15 mouse cellular contexts compared by ENCODE assay signal in genomic region chr3:34660542-34661290, GRCm38 (mm10). TPM values are rescaled to one million over a fixed set of nuclear protein-coding genes. Genes with fewer than 3 reads are reported as not detected.
DNase-seq lines count a peak whose midpoint lies in the region; ATAC-seq and TF ChIP-seq lines count a peak whose summit lies in the region.
"Had no signal": no experiment of that assay in that cellular context is flagged by ENCODE, and none has a peak within 500 bp of the region (broad histone marks: within the 10 kb centered on the region; RNA-seq: fewer than 3 reads in every experiment).

No protein-coding gene starts in this region.

- no peaks in the 10 kb centered on the region for H3K9me3 ChIP-seq in ES-Bruce4 (replicated peaks; ENCODE audit: control insufficient read depth, insufficient read depth, low read length, poor library complexity, severe bottlenecking)
- no peaks in the 10 kb centered on the region for H3K9me3 ChIP-seq in forebrain, embryonic 10.5 days
- no peaks in the 10 kb centered on the region for H3K9me3 ChIP-seq in hindbrain, embryonic 15.5 days
- no peaks in the 10 kb centered on the region for H3K9me3 ChIP-seq in neural tube, embryonic 12.5 days
- H3K9me3 ChIP-seq: liver, embryonic 12.5 days had no signal

- ATAC-seq in hindbrain, embryonic 15.5 days (ENCODE audit: low FRiP score, low read depth): no peak; the same call in 1 of the 2 replicates
- no peak for ATAC-seq in neural tube, embryonic 12.5 days (ENCODE audit: low FRiP score, low read depth)
- ATAC-seq: liver, embryonic 12.5 days had no signal

- TF ChIP-seq POLR2A in ES-Bruce4 (IDR thresholded peaks at IDR 0.05; ENCODE audit: insufficient read depth, low read length): no peak

- no peak for TF ChIP-seq CTCF in ES-Bruce4 (IDR thresholded peaks at IDR 0.05; ENCODE audit: low read depth, low read length)

- intact Hi-C loops in gastrocnemius, postnatal 14 days (cut with DNase I; ENCODE audit: low total_unique reads): no loop called here

- peaks cover 4% of the 10 kb centered on the region for H3K4me1 ChIP-seq in ES-Bruce4 (ENCODE audit: control insufficient read depth, insufficient read depth, low read length)
- H3K4me1 ChIP-seq in forebrain, embryonic 10.5 days: peaks cover 100% of the 10 kb centered on the region
- H3K4me1 ChIP-seq in hindbrain, embryonic 15.5 days (replicated peaks): peaks cover 14% of the 10 kb centered on the region
- H3K4me1 ChIP-seq in neural tube, embryonic 12.5 days: peaks cover 48% of the 10 kb centered on the region

- TF ChIP-seq EP300 in ES-Bruce4 (IDR thresholded peaks at IDR 0.05; ENCODE audit: insufficient read depth, low read depth, low read length): no peak

- peak; percentile 46 for DNase-seq in forebrain, embryonic 10.5 days (ENCODE audit: extremely low spot score, low spot score)
- no peak for DNase-seq in gastrocnemius, postnatal 14 days
- DNase-seq in kidney, postnatal 14 days: no peak
- no peak for DNase-seq in ovary, postnatal 10 days (ENCODE audit: low spot score)
- DNase-seq in gastrocnemius, adult 18-20 months (ENCODE audit: low spot score): no peak
- DNase-seq: adrenal gland, postnatal 36 days; cerebellum, adult 11-12 months; heart, postnatal 10 days; kidney, postnatal 36 days; thymus, adult 18-20 months had no signal

- H3K27me3 ChIP-seq in ES-Bruce4 (ENCODE audit: control insufficient read depth, insufficient read depth, low read length, poor library complexity, severe bottlenecking): no peaks in the 10 kb centered on the region
- H3K27me3 ChIP-seq in forebrain, embryonic 10.5 days (ENCODE audit: poor library complexity, severe bottlenecking): peaks cover 99% of the 10 kb centered on the region
- peaks cover 46% of the 10 kb centered on the region for H3K27me3 ChIP-seq in hindbrain, embryonic 15.5 days
- peaks cover 21% of the 10 kb centered on the region for H3K27me3 ChIP-seq in neural tube, embryonic 12.5 days (replicated peaks)

- H3K9ac ChIP-seq in ES-Bruce4 (ENCODE audit: low read depth, poor library complexity, severe bottlenecking): 0 out of 2 replicates have a peak overlapping the region, but pooled peaks have one; percentile 6
- no peak overlapping the region for H3K9ac ChIP-seq in hindbrain, embryonic 15.5 days
- H3K9ac ChIP-seq in neural tube, embryonic 12.5 days: peak overlapping the region; percentile 54; the same call in 1 of the 2 replicates
- H3K9ac ChIP-seq: liver, embryonic 12.5 days had no signal

- no peak overlapping the region for H3K4me3 ChIP-seq in ES-Bruce4 (ENCODE audit: low read depth, low read length)
- H3K4me3 ChIP-seq in forebrain, embryonic 10.5 days: peak overlapping the region; percentile 79
- H3K4me3 ChIP-seq in hindbrain, embryonic 15.5 days: no peak overlapping the region
- peak overlapping the region; percentile 11; the same call in 1 of the 2 replicates for H3K4me3 ChIP-seq in neural tube, embryonic 12.5 days
- H3K4me3 ChIP-seq: liver, embryonic 12.5 days had no signal

- H3K27ac ChIP-seq in ES-Bruce4 (ENCODE audit: insufficient read depth, low read length): no peak overlapping the region
- peak overlapping the region; percentile 99 for H3K27ac ChIP-seq in forebrain, embryonic 10.5 days
- H3K27ac ChIP-seq in hindbrain, embryonic 15.5 days (replicated peaks): peak overlapping the region; percentile 87
- peak overlapping the region; percentile 87 for H3K27ac ChIP-seq in neural tube, embryonic 12.5 days
- H3K27ac ChIP-seq: liver, embryonic 12.5 days had no signal

- WGBS in forebrain, embryonic 10.5 days: 3% methylated on average over 14 of the region's 14 CpGs
- WGBS in hindbrain, embryonic 15.5 days: 14% methylated on average over 14 of the region's 14 CpGs
- WGBS in neural tube, embryonic 12.5 days: 5% methylated on average over 14 of the region's 14 CpGs

- H3K4me2 ChIP-seq in hindbrain, embryonic 15.5 days: peak overlapping the region; percentile 61
- peak overlapping the region; percentile 79 for H3K4me2 ChIP-seq in neural tube, embryonic 12.5 days (replicated peaks)
- H3K4me2 ChIP-seq: liver, embryonic 12.5 days had no signal

- H3K36me3 ChIP-seq in ES-Bruce4 (ENCODE audit: control insufficient read depth, insufficient read depth, low read length, poor library complexity, severe bottlenecking): peaks cover 18% of the 10 kb centered on the region
- H3K36me3 ChIP-seq in forebrain, embryonic 10.5 days (replicated peaks): peaks cover 16% of the 10 kb centered on the region
- no peaks in the 10 kb centered on the region for H3K36me3 ChIP-seq in hindbrain, embryonic 15.5 days
- H3K36me3 ChIP-seq in neural tube, embryonic 12.5 days: no peaks in the 10 kb centered on the region
- H3K36me3 ChIP-seq: liver, embryonic 12.5 days had no signal

RNA-seq across cellular contexts. Expression of gene Sox2, which starts 10.5 kb away (rescaled TPM):
- 400 and 407 TPM in 2 replicates for polyA plus RNA-seq in ES-Bruce4 (2011; ENCODE audit: insufficient read depth, insufficient read length, low read depth, missing spikeins)
- 29.2 and 29.3 TPM in 2 replicates for polyA plus RNA-seq in forebrain, embryonic 10.5 days (2016; fragmentation: Nextera tagmentation; extraction: Ambion mirVana)
- 18.3 and 19.2 TPM in 2 replicates for polyA plus RNA-seq in hindbrain, embryonic 15.5 days (2015; fragmentation: Nextera tagmentation; extraction: Ambion mirVana)
- polyA plus RNA-seq in neural tube, embryonic 12.5 days (2016; fragmentation: Nextera tagmentation; extraction: Ambion mirVana): 48.0 and 49.7 TPM in 2 replicates
- total RNA-seq in gastrocnemius, postnatal 14 days (2021): under 1 TPM in 1 of 2 experiments, not detected in 1; 0.39 TPM
- total RNA-seq in gastrocnemius, adult 18-20 months (2021): not detected
- total RNA-seq: neutrophil, adult 5-6 weeks had no signal
- polyA plus RNA-seq: liver, embryonic 12.5 days had no signal

Comparison
In these comparisons a context has a peak if more than half of its experiments do, and no peak if none do; other contexts are left out.
1. H3K4me3 ChIP-seq: peak in forebrain, embryonic 10.5 days (single experiment) and neural tube, embryonic 12.5 days (single experiment); none in ES-Bruce4 (single experiment) and hindbrain, embryonic 15.5 days (single experiment).